Mouse (Mus musculus): ENCODE measurements around the gene Chst11. TPM values are rescaled to one million over a fixed set of nuclear protein-coding genes. Genes with fewer than 3 reads are reported as not detected.

Chst11 gene
- polyA plus RNA-seq, 1 experiment from 2014 or later: 0.98 TPM

GRCm38 (mm10) chr10:83107921-83108738, 122.8 kb downstream of the Chst11 start:
- Histone ChIP-seq H3K4me1 (ENCODE audit: insufficient read depth, low read depth, low read length) (no peaks in the 10 kb centered on the region), H3K4me3 (ENCODE audit: low read depth, low read length) (no peak overlapping the region), H3K36me3 (ENCODE audit: insufficient read depth, low read length) (no peaks in the 10 kb centered on the region), H3K27ac (ENCODE audit: low read length) (no peak overlapping the region), H3K27me3 (replicated peaks; ENCODE audit: insufficient read depth, low read length) (no peaks in the 10 kb centered on the region), H3K9ac (replicated peaks; ENCODE audit: low read depth) (no peak overlapping the region), H3K4me2 (replicated peaks; ENCODE audit: low read depth, low read length) (no peak overlapping the region), H3K9me3 (ENCODE audit: low read length) (no peaks in the 10 kb centered on the region)
- WGBS: 45% methylated on average over 21 of the region's 21 CpGs
- ATAC-seq (no peak), DNase-seq (ENCODE audit: low spot score) (no peak)
- no peak for TF ChIP-seq CTCF (IDR thresholded peaks at IDR 0.05)
- TF ChIP-seq EP300 (IDR thresholded peaks at IDR 0.05): no peak

GRCm38 (mm10) chr10:83108946-83109345, 123.6 kb downstream of the Chst11 start:
- 93% methylated on average over 6 of the region's 6 CpGs for WGBS
- Histone ChIP-seq H3K36me3 (ENCODE audit: insufficient read depth, low read length) (no peaks in the 10 kb centered on the region), H3K27ac (ENCODE audit: low read length) (no peak overlapping the region), H3K9ac (replicated peaks; ENCODE audit: low read depth) (no peak overlapping the region), H3K4me1 (ENCODE audit: insufficient read depth, low read depth, low read length) (no peaks in the 10 kb centered on the region), H3K9me3 (ENCODE audit: low read length) (no peaks in the 10 kb centered on the region), H3K4me2 (replicated peaks; ENCODE audit: low read depth, low read length) (no peak overlapping the region), H3K27me3 (replicated peaks; ENCODE audit: insufficient read depth, low read length) (no peaks in the 10 kb centered on the region), H3K4me3 (ENCODE audit: low read depth, low read length) (no peak overlapping the region)
- DNase-seq (ENCODE audit: low spot score) (no peak), ATAC-seq (no peak)
- TF ChIP-seq CTCF (IDR thresholded peaks at IDR 0.05) (no peak), EP300 (IDR thresholded peaks at IDR 0.05) (no peak)

GRCm38 (mm10) chr10:83111046-83111445, 125.7 kb downstream of the Chst11 start:
- Histone ChIP-seq H3K4me3 (ENCODE audit: low read depth, low read length) (no peak overlapping the region), H3K9me3 (ENCODE audit: low read length) (no peaks in the 10 kb centered on the region), H3K27me3 (replicated peaks; ENCODE audit: insufficient read depth, low read length) (no peaks in the 10 kb centered on the region), H3K36me3 (ENCODE audit: insufficient read depth, low read length) (no peaks in the 10 kb centered on the region), H3K4me1 (ENCODE audit: insufficient read depth, low read depth, low read length) (no peaks in the 10 kb centered on the region), H3K9ac (replicated peaks; ENCODE audit: low read depth) (no peak overlapping the region), H3K27ac (ENCODE audit: low read length) (no peak overlapping the region), H3K4me2 (replicated peaks; ENCODE audit: low read depth, low read length) (no peak overlapping the region)
- ATAC-seq: no peak
- 73% methylated on average over 6 of the region's 6 CpGs for WGBS
- DNase-seq (ENCODE audit: low spot score): no peak
- no peak for TF ChIP-seq EP300 (IDR thresholded peaks at IDR 0.05)
- TF ChIP-seq CTCF (IDR thresholded peaks at IDR 0.05): no peak

- Histone ChIP-seq H3K4me2 (replicated peaks; ENCODE audit: low read depth, low read length) (no peak overlapping the region), H3K27ac (ENCODE audit: low read length) (no peak overlapping the region), H3K9me3 (ENCODE audit: low read length) (no peaks in the 10 kb centered on the region), H3K4me3 (ENCODE audit: low read depth, low read length) (no peak overlapping the region), H3K4me1 (ENCODE audit: insufficient read depth, low read depth, low read length) (no peaks in the 10 kb centered on the region), H3K36me3 (ENCODE audit: insufficient read depth, low read length) (no peaks in the 10 kb centered on the region), H3K27me3 (replicated peaks; ENCODE audit: insufficient read depth, low read length) (no peaks in the 10 kb centered on the region), H3K9ac (replicated peaks; ENCODE audit: low read depth) (no peak overlapping the region)
- ATAC-seq (no peak), DNase-seq (ENCODE audit: low spot score) (no peak)
- TF ChIP-seq CTCF (IDR thresholded peaks at IDR 0.05) (no peak), EP300 (IDR thresholded peaks at IDR 0.05) (no peak)
- 65% methylated on average over 4 of the region's 4 CpGs for WGBS
These were observed 127.0 kb downstream of the Chst11 start for GRCm38 (mm10) chr10:83112345-83112744.

- Histone ChIP-seq H3K9me3 (ENCODE audit: low read length) (no peaks in the 10 kb centered on the region), H3K27me3 (replicated peaks; ENCODE audit: insufficient read depth, low read length) (no peaks in the 10 kb centered on the region), H3K4me3 (ENCODE audit: low read depth, low read length) (no peak overlapping the region), H3K4me2 (replicated peaks; ENCODE audit: low read depth, low read length) (no peak overlapping the region), H3K27ac (ENCODE audit: low read length) (no peak overlapping the region), H3K4me1 (ENCODE audit: insufficient read depth, low read depth, low read length) (no peaks in the 10 kb centered on the region), H3K9ac (replicated peaks; ENCODE audit: low read depth) (no peak overlapping the region), H3K36me3 (ENCODE audit: insufficient read depth, low read length) (no peaks in the 10 kb centered on the region)
- ATAC-seq (no peak), DNase-seq (ENCODE audit: low spot score) (no peak)
- 70% methylated on average over 5 of the region's 5 CpGs for WGBS
- TF ChIP-seq CTCF (IDR thresholded peaks at IDR 0.05): no peak
- TF ChIP-seq EP300 (IDR thresholded peaks at IDR 0.05): no peak
These were observed 129.3 kb downstream of the Chst11 start for GRCm38 (mm10) chr10:83114564-83114963.

GRCm38 (mm10) chr10:83116889-83117288, 131.6 kb downstream of the Chst11 start:
- Histone ChIP-seq H3K36me3 (ENCODE audit: insufficient read depth, low read length) (no peaks in the 10 kb centered on the region), H3K9ac (replicated peaks; ENCODE audit: low read depth) (no peak overlapping the region), H3K4me2 (replicated peaks; ENCODE audit: low read depth, low read length) (no peak overlapping the region), H3K9me3 (ENCODE audit: low read length) (no peaks in the 10 kb centered on the region), H3K4me1 (ENCODE audit: insufficient read depth, low read depth, low read length) (no peaks in the 10 kb centered on the region), H3K27ac (ENCODE audit: low read length) (no peak overlapping the region), H3K27me3 (replicated peaks; ENCODE audit: insufficient read depth, low read length) (no peaks in the 10 kb centered on the region), H3K4me3 (ENCODE audit: low read depth, low read length) (no peak overlapping the region)
- DNase-seq (ENCODE audit: low spot score) (no peak), ATAC-seq (no peak)
- WGBS: 33% methylated on average over 11 of the region's 11 CpGs
- TF ChIP-seq CTCF (IDR thresholded peaks at IDR 0.05) (no peak), EP300 (IDR thresholded peaks at IDR 0.05) (no peak)

Data from lung, postnatal 0 days (tissue).